Mouse (Mus musculus): ENCODE data around the gene Cbl.

DNA sequence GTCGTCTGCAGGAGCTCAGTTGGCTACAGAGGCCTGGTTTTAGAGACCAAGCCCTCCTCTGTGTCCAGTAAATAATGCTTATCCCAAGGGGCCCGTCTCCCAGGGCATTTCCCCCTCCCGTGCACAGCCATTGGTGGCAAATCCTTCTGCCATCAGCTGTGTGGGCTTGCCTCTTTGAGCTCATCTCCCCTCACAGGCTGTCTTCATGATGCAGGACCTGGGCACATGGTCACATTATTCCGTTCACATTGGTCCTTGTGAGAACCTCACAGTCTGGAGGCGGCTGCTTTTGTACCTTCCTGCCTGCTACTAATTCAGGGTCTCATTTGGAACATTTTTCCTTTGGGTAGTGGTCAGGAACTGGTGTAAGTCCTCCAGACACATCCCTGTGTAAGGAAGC lies 91.9 kb downstream of the Cbl start:
- TF ChIP-seq POLR2A (IDR thresholded peaks at IDR 0.05; ENCODE audit: extremely low read depth, insufficient read depth, low read length) (no peak), CTCF (IDR thresholded peaks at IDR 0.05; ENCODE audit: low read depth, low read length) (no peak)

Data from liver, adult 2 months (tissue).